Mouse (Mus musculus): ENCODE measurements around the gene Tmx4.

DNA sequence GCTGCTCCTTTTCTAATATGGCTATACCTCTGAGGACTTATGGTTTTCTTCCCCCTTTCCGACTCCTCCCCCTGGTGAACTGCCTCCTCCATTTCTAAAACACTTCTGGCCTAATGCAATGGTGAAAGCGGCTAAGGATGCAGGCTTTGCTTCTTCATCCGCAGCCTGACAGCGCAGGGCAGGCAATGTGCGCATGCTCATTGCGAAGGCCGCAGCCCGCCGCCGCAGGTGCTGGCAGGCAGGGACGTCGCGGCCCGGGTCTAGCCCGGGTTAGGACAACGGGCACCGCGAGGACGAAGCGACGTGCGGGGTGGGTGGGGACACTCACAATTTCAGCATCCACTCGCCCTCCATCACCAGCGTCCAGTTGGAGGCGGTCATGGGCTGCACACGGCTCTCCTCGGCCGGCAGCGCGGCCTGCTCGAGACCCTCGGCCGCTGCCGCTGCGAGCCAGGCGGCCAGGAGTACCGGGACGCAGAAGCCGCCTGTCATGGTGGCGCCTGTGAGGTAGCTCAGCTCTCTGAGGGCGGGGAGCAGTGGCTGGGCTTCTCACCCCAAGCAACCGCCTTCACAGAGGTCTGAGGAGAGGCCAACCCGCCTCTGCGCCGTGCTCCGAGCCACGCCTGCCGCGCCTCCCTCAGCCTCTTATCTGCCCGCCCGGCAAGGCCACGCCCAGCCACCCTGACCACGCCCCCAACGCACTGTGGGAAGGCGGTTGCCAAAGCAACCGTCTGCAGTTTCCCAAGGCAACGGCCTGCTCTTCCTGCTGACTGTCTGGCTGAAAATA lies at the start of gene Tmx4:
- TF ChIP-seq POLR2A (IDR thresholded peaks at IDR 0.05; ENCODE audit: control insufficient read depth, low read depth, low read length) = peak; percentile 95
- TF ChIP-seq CTCF (IDR thresholded peaks at IDR 0.05; ENCODE audit: control insufficient read depth, insufficient read depth, insufficient replicate concordance, low read depth, low read length) = no peak
